Comparison of ENCODE assay signal across 8 mouse cellular contexts in genomic region chr7:142537879-142538278, GRCm38 (mm10). TPM values are rescaled to one million over a fixed set of nuclear protein-coding genes. Genes with fewer than 3 reads are reported as not detected.
A peak's percentile ranks its signal among the peaks of the same experiment; 100 is the strongest.
DNase-seq lines count a peak whose midpoint lies in the region; ATAC-seq and TF ChIP-seq lines count a peak whose summit lies in the region.

No protein-coding gene starts in this region.

- peak; percentile 71 for TF ChIP-seq CTCF in liver, postnatal 0 days (IDR thresholded peaks at IDR 0.05; ENCODE audit: low read depth)

- peak; percentile 56 for DNase-seq in ovary, postnatal 10 days (ENCODE audit: low spot score)
- no peak for DNase-seq in ovary, adult 18-20 months (ENCODE audit: low spot score)
- peak; percentile 92 for DNase-seq in embryo, embryonic 10 days (ENCODE audit: low spot score)
- peak; percentile 66 for DNase-seq in kidney, postnatal 14 days
- DNase-seq in liver, postnatal 0 days: peak; percentile 84
- peak; percentile 66 for DNase-seq in ovary, postnatal 14 days (ENCODE audit: low spot score)
- DNase-seq in thymus, postnatal 0 days (ENCODE audit: low spot score): peak; percentile 81

- no peaks in the 10 kb centered on the region for H3K27me3 ChIP-seq in heart, embryonic 12.5 days (replicated peaks)
- H3K27me3 ChIP-seq in liver, postnatal 0 days (ENCODE audit: insufficient read depth, low read length): no peaks in the 10 kb centered on the region

- H3K36me3 ChIP-seq in heart, embryonic 12.5 days: peaks cover 8% of the 10 kb centered on the region
- H3K36me3 ChIP-seq in liver, postnatal 0 days (replicated peaks; ENCODE audit: insufficient read depth, low read length): peaks cover 8% of the 10 kb centered on the region

- peak overlapping the region; percentile 75 for H3K27ac ChIP-seq in heart, embryonic 12.5 days (ENCODE audit: poor library complexity, severe bottlenecking)
- H3K27ac ChIP-seq in liver, postnatal 0 days (ENCODE audit: low read depth): peak overlapping the region; percentile 98

- no peaks in the 10 kb centered on the region for H3K9me3 ChIP-seq in heart, embryonic 12.5 days (replicated peaks)
- no peaks in the 10 kb centered on the region for H3K9me3 ChIP-seq in liver, postnatal 0 days (ENCODE audit: low read length)

- peak; percentile 51 for ATAC-seq in heart, embryonic 12.5 days (ENCODE audit: insufficient number of reproducible peaks, low FRiP score)
- ATAC-seq in liver, postnatal 0 days: no peak

- no peak overlapping the region for H3K4me3 ChIP-seq in heart, embryonic 12.5 days
- no peak overlapping the region for H3K4me3 ChIP-seq in liver, postnatal 0 days (ENCODE audit: low read depth, low read length)

- no peak overlapping the region for H3K4me2 ChIP-seq in heart, embryonic 12.5 days
- no peak overlapping the region for H3K4me2 ChIP-seq in liver, postnatal 0 days (ENCODE audit: low read depth, low read length)

- WGBS in heart, embryonic 12.5 days: 10% methylated on average over 6 of the region's 6 CpGs
- WGBS in liver, postnatal 0 days (ENCODE audit: insufficient replicate concordance): 17% methylated on average over 6 of the region's 6 CpGs

- TF ChIP-seq EP300 in liver, postnatal 0 days (IDR thresholded peaks at IDR 0.05; ENCODE audit: low read depth): no peak

- peak overlapping the region; percentile 29; the same call in 1 of the 2 replicates for H3K9ac ChIP-seq in heart, embryonic 12.5 days
- H3K9ac ChIP-seq in liver, postnatal 0 days (replicated peaks): peak overlapping the region; percentile 18; the same call in 1 of the 2 replicates

- peaks cover 83% of the 10 kb centered on the region for H3K4me1 ChIP-seq in heart, embryonic 12.5 days (replicated peaks)
- peaks cover 31% of the 10 kb centered on the region for H3K4me1 ChIP-seq in liver, postnatal 0 days (ENCODE audit: insufficient read depth)

RNA-seq across cellular contexts. Expression of gene Mrpl23, which starts 5.4 kb away (rescaled TPM):
- polyA plus RNA-seq in heart, embryonic 12.5 days (2016; fragmentation: Nextera tagmentation; extraction: Ambion mirVana): 12.0 and 15.2 TPM in 2 replicates
- polyA plus RNA-seq in liver, postnatal 0 days (2015; fragmentation: Nextera tagmentation; extraction: Ambion mirVana): 18.7 and 19.3 TPM in 2 replicates
- 20.1 and 20.7 TPM in 2 replicates for polyA plus RNA-seq in thymus, postnatal 0 days (2015; fragmentation: Nextera tagmentation; extraction: Ambion mirVana)

RNA-seq across cellular contexts. Expression of gene Tnnt3, which starts 39.2 kb away (rescaled TPM):
- 6.4 and 9.3 TPM in 2 replicates for polyA plus RNA-seq in heart, embryonic 12.5 days (2016; fragmentation: Nextera tagmentation; extraction: Ambion mirVana)
- polyA plus RNA-seq in liver, postnatal 0 days (2015; fragmentation: Nextera tagmentation; extraction: Ambion mirVana): 3.6 and 72.5 TPM in 2 replicates
- polyA plus RNA-seq in thymus, postnatal 0 days (2015; fragmentation: Nextera tagmentation; extraction: Ambion mirVana): 4.7 and 5.2 TPM in 2 replicates
